Mouse (Mus musculus) kidney, postnatal 10 days (tissue): ENCODE measurements around the gene Stn1.
A peak's percentile ranks its signal among the peaks of the same experiment; 100 is the strongest.
"Not testable (repeated sequence)": the region's sequence is repeated elsewhere in the genome, so short reads cannot be mapped to it uniquely, and the experiment has no call there.

Experiments used
- DNase-seq: peaks from one replicate; pipeline ENCODE4 v3.0.0; 2021; ENCODE audit warnings: mixed read lengths

The Stn1 gene

GRCm38 (mm10) chr19:47537300-47537792 is at the start of gene Stn1:
Gene Stn1 (minus strand): TSS chr19:47537507.
- DNase-seq = no peak

GRCm38 (mm10) chr19:47587009-47587408 is 49.7 kb upstream of the Stn1 start:
- DNase-seq = no peak

GRCm38 (mm10) chr19:47585772-47586171 is 48.5 kb upstream of the Stn1 start:
- no peak for DNase-seq

- DNase-seq = peak; percentile 63
These were observed 42.7 kb upstream of the Stn1 start for GRCm38 (mm10) chr19:47579788-47580631.

- peak; percentile 89 for DNase-seq
These were observed 42.0 kb upstream of the Stn1 start, which contains the start of gene Slk for GRCm38 (mm10) chr19:47579225-47579787. Gene Slk (plus strand): TSS chr19:47579678.

GRCm38 (mm10) chr19:47578581-47579224 is 41.4 kb upstream of the Stn1 start:
- DNase-seq = peak; percentile 57

- no peak for DNase-seq
These were observed 36.4 kb upstream of the Stn1 start for GRCm38 (mm10) chr19:47573718-47574117.

GRCm38 (mm10) chr19:47571981-47572380 is 34.7 kb upstream of the Stn1 start:
- DNase-seq = not testable (repeated sequence)

- no peak for DNase-seq
These were observed 32.7 kb upstream of the Stn1 start for GRCm38 (mm10) chr19:47570042-47570441.

GRCm38 (mm10) chr19:47565994-47566393 is 28.7 kb upstream of the Stn1 start:
- no peak for DNase-seq

GRCm38 (mm10) chr19:47565031-47565654 is 27.8 kb upstream of the Stn1 start:
- DNase-seq = no peak

GRCm38 (mm10) chr19:47563715-47564114 is 26.4 kb upstream of the Stn1 start:
- DNase-seq = no peak

- DNase-seq = peak; percentile 36
These were observed 24.7 kb upstream of the Stn1 start for GRCm38 (mm10) chr19:47561996-47562441.

- no peak for DNase-seq
These were observed 23.3 kb upstream of the Stn1 start for GRCm38 (mm10) chr19:47560544-47561161.

GRCm38 (mm10) chr19:47559751-47560512 is 22.6 kb upstream of the Stn1 start:
- DNase-seq = no peak

GRCm38 (mm10) chr19:47559145-47559544 is 21.8 kb upstream of the Stn1 start:
- no peak for DNase-seq

- DNase-seq = no peak
These were observed 12.3 kb upstream of the Stn1 start for GRCm38 (mm10) chr19:47549584-47549983.

- DNase-seq = no peak
These were observed 11.9 kb upstream of the Stn1 start for GRCm38 (mm10) chr19:47549174-47549573.

- DNase-seq = no peak
These were observed 11.2 kb upstream of the Stn1 start for GRCm38 (mm10) chr19:47548432-47549076.

GRCm38 (mm10) chr19:47545528-47545927 is 8.2 kb upstream of the Stn1 start:
- no peak for DNase-seq

- DNase-seq = no peak
These were observed 7.7 kb upstream of the Stn1 start for GRCm38 (mm10) chr19:47545055-47545454.
